Mouse (Mus musculus): ENCODE measurements around the gene Magi2.

Gene Magi2

DNA sequence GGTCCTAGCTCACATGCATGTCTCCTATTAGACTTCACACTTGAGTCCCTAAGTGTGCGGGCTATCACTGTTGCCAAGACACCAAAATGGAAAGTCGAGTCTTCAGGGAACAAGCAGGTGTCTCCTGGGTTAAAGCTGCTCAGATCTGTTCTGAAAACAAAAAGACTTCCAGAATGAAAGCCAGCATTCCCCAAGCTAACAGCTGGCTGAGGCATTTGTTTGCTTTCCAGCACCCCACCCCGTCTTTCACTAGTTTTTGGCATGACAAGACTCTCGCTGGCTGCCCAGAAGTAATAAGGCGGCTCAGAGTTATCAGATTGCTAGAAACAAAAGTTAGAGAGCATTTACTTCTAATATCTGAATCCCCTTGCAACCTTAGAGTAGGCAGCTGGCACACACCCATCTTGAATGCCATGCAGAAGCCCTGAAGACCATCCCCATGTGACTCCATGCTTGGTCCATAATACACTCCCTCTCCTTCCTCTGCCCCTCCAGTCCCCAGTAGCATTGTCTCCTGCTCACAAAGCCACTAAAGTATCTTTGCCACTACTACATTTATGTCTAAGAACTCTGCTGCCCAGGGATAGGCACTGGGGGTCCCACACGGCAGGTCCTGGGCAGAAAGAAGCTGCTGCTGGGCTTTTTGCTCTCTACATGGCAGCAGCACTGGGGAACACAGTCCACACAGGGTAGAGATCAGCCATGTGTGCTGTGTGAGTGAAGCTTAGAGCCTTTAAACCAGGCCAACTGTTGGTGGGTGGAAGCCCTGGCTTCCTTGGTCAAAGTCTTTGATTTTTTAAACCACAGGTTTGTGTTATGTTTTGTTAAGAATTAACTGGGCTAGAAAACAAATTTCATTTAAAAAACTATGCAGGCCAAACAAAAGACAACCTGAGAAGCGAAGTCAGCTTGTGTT, 1394.0 kb downstream of the Magi2 start:
- ATAC-seq (ENCODE audit: insufficient number of reproducible peaks, low FRiP score, low TSS enrichment), result no peak

DNA sequence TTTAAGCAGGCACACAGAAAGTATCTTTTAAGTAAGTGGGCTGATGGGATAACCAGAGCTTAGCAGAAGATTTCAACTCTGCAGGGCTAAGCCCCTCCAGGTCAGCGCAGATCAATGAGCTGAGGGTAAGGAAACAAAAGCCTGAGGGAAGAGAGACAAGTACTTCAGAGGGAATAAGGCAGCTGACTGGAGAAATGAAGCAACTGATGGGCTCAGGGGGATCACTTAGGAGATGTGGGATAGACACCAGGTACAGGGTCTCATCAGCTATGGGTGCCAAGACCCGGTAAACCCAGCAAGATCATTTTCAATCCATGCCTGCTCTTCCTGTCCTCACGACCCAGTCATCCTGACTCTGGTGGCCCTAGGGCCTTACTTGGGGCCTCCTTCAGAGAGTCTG, 1395.6 kb downstream of the Magi2 start:
- ATAC-seq (ENCODE audit: insufficient number of reproducible peaks, low FRiP score, low TSS enrichment), result no peak

DNA sequence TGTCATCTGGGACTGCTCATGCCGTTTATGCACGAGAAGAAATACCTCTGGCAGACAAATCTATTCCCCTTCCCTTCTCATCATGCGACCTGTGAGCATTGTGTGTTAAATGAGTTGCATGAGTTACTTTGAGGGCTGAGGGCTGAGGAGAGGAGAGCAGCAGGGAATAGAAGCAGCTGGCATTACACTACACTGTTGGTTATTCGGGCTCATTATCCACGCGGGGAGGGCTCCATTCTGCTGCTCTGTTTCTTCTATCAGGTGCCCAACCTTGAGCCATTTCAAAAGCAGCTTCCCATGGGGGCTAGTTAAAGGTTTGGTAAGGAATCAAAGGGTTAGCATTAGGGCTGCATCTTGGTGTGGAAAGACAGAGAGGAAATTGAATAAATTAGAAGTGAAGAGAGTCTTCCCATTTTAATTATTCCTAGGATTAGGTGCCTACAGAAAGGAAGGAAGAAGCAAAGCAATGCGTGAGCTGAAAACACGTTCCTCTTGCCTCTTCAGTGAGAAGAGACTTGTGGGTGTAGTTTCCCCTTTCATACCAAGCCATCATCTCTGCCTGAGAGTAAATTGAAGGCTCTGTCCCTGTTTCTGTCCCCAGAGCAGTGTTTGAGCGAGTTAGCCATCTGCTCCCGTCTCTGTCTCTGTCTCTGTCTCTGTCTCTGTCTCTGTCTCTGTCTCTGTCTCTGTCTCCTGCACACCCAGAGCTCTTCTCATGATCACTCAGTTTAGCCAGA, 1396.2 kb downstream of the Magi2 start:
- no peak for ATAC-seq (ENCODE audit: insufficient number of reproducible peaks, low FRiP score, low TSS enrichment)

- ATAC-seq (ENCODE audit: insufficient number of reproducible peaks, low FRiP score, low TSS enrichment), result no peak
Measured at GRCm38 (mm10) chr5:20625117-20625516, 1398.3 kb downstream of the Magi2 start.

GRCm38 (mm10) chr5:20628954-20629601, 1402.2 kb downstream of the Magi2 start:
- ATAC-seq (ENCODE audit: insufficient number of reproducible peaks, low FRiP score, low TSS enrichment), result no peak

DNA sequence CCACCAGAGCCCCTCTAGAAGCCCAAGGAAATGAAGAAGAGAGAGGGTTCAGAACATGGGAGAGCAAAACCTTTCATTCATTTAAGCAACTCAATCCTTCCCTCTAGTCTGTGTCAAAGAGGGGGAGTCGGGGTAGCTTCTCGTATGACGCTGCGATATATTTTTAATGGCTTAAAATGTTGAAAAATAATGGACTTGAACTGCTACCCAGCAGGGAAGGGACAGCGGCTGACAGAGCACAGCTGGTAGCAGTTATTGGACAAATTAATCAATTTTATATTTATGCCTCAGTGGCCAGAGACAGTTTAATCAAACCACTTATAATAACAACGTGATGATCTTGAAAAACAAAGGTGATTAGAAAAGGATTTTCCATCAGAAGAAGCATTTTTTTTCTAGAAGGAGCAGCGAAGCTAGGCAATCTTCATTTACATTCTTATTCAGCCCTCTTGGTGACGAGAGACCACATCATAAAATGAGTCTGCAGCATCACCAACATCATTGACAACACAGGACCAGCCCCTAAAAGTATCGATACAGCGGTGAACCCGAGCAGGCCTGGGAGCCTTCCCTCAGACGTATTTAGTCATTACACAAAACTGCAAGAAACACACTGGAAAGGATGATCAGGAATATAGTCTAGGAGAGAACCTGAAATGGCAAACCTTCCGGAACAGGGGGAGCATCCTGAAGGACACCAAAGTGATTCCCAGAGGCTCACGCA, 1407.4 kb downstream of the Magi2 start:
- ATAC-seq (ENCODE audit: insufficient number of reproducible peaks, low FRiP score, low TSS enrichment), result no peak

- ATAC-seq (ENCODE audit: insufficient number of reproducible peaks, low FRiP score, low TSS enrichment), result no peak
Measured at GRCm38 (mm10) chr5:20634822-20635221, 1408.0 kb downstream of the Magi2 start.

GRCm38 (mm10) chr5:20637300-20637989, 1410.6 kb downstream of the Magi2 start:
- ATAC-seq (ENCODE audit: insufficient number of reproducible peaks, low FRiP score, low TSS enrichment), result no peak

DNA sequence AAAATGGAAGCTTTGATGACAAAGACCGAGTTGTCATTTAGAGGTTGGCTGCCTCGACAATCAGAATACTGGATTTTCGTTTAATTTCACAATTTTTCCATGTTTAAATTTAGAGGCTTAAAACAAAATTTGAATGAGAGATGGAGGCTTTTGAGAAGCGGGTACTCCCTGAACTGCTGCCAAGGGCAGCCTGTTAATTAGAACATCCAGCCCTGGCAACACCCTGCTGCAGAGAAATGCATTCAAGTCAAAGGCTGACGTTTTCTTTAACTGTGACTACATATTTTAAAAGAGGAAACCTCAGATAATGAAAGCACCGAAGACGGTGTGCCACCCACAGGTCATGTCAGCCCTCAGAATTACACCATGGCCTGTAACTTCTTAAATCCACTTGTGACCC, 1415.4 kb downstream of the Magi2 start:
- ATAC-seq (ENCODE audit: insufficient number of reproducible peaks, low FRiP score, low TSS enrichment), result no peak

DNA sequence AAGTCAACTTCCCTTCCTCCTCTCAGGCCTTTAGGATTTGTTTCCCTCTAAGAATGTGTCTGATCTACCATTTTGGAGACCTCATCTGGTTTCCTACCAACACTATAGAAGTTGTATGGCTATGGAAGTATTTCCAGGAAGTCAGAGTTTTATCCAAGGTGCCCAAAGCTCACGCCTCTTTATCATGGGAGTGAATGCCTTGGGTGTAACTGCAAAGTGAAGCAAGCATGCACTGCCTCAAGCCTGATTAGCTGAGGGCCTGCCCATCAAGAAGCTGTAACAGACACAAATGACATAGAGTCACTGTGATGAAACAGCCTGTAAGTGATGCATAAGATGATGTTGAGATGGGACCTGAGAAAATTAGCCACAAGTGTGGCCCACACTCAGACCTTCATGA, 1416.9 kb downstream of the Magi2 start:
- no peak for ATAC-seq (ENCODE audit: insufficient number of reproducible peaks, low FRiP score, low TSS enrichment)

GRCm38 (mm10) chr5:20646947-20647346, 1420.1 kb downstream of the Magi2 start:
- ATAC-seq (ENCODE audit: insufficient number of reproducible peaks, low FRiP score, low TSS enrichment), result no peak

- no peak for ATAC-seq (ENCODE audit: insufficient number of reproducible peaks, low FRiP score, low TSS enrichment)
Measured at GRCm38 (mm10) chr5:20653425-20654185, 1426.8 kb downstream of the Magi2 start.

- no peak for ATAC-seq (ENCODE audit: insufficient number of reproducible peaks, low FRiP score, low TSS enrichment)
Measured at GRCm38 (mm10) chr5:20654766-20655472, 1428.1 kb downstream of the Magi2 start.

DNA sequence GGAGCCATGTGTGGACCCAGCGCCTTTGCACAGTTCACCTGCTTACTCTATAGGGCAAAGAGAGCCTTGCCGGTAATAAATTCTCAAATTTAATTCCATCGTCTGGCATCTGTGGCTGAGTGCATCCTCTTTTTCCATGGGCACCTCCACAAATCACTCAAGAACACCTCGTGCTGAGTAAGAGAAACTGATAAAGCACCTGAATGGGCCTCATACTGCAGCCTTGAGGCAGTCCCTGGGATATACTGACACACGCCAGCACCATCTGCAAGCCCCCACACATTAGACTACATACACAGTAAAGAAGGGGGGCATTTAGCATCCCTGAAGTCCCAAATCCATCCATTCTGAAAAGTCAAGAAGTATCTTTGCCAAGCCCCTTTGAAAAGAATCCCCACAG, 1430.2 kb downstream of the Magi2 start:
- ATAC-seq (ENCODE audit: insufficient number of reproducible peaks, low FRiP score, low TSS enrichment), result no peak

- no peak for ATAC-seq (ENCODE audit: insufficient number of reproducible peaks, low FRiP score, low TSS enrichment)
Measured at GRCm38 (mm10) chr5:20667601-20668000, 1440.8 kb downstream of the Magi2 start.

DNA sequence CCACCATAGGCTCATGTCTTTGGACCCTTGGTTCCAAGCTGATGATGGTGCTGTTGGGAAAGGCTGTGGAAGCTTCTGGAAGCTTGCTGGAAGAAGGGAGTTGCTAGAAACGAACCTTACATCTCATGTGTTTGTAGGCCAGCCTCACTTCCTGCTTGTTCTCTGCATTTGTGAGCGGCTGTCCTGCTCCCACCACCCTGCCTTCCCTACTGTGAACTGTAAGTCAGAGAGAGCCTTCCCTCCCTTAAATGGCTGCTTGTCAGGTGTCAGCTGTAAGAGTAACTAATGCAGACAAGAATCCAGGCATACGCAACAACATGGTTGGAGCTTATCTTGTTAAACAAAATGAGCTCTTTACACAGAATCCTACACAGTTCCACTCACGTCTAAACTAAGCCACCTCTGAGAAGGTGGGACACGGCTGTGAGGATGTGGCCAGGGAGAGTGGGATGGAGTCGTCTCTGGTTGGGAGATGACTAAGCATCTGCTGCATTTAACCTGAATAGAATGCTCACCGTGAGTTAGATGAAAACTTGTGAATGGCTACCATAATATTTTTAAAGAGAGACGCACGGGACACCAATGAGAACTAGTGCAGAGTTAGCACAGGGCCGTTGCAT, 1442.0 kb downstream of the Magi2 start:
- ATAC-seq (ENCODE audit: insufficient number of reproducible peaks, low FRiP score, low TSS enrichment), result no peak

GRCm38 (mm10) chr5:20669456-20669855, 1442.6 kb downstream of the Magi2 start:
- no peak for ATAC-seq (ENCODE audit: insufficient number of reproducible peaks, low FRiP score, low TSS enrichment)

- peak; percentile 80 for ATAC-seq (ENCODE audit: insufficient number of reproducible peaks, low FRiP score, low TSS enrichment)
Measured at GRCm38 (mm10) chr5:20671826-20672225, 1445.0 kb downstream of the Magi2 start.
